Mouse (Mus musculus) kidney, adult 18-20 months (tissue): ENCODE measurements around the gene Cfap43.

Experiments used
- DNase-seq: peaks from one replicate; pipeline ENCODE4 v3.0.0; 2021

Gene Cfap43

DNA sequence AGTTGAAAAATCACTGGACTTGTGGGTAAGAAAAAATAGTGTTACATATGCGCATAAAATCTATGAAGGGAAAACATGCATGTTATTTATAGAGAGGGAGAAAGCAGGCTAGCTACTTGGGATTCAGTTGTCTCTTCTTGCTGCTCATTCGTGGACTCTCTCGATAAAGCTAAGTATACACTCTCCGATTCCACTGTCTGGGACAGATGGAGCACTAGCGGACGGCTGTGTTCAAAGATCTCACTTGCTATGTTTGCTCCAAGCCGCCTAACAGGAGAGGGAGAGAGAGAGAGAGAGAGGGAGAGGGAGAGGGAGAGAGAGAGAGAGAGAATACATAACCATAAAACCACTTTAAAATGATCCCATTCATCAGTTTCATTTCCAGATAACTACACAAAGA is 138.9 kb downstream of the Cfap43 start:
- no peak for DNase-seq

DNA sequence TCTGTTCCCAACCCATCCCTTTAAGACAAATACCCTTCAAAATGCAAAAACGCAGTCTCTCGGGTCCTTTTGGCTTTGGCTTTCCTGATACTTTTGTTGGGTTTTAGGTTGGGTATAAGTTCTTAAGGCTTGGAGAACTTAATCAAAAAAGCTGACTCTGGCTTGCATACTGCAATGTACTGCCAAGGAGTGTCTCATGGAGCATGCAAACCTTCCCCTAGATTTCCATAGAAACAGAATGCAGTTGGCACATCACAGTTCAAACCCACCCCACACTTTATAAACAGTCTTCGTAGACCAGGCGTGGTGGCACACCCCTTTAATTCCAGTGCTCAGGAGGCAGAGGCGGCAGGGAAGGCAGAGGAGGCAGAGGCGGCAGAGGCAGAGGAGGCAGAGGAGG is 141.2 kb downstream of the Cfap43 start:
- DNase-seq = no peak

DNA sequence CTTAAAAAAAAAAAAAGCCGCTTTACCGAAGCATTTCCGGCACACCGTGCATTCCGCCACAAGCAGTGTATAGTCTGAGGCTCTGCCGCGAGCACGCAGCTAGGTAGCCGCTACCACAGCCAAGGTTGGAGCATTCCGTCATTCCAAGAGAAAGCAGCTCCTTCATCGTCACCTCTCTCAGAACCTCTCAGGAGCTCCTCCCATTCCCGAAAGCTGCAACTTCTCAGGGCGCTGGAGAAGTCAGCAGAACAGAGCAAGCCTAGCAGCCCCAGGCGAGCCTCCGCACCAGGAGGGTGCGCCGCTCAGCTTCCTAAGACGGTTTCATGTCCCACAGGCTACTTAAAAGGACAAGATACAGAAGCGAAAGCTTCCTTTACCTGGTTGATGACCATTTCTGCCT is 163.5 kb downstream of the Cfap43 start:
- no peak for DNase-seq

DNA sequence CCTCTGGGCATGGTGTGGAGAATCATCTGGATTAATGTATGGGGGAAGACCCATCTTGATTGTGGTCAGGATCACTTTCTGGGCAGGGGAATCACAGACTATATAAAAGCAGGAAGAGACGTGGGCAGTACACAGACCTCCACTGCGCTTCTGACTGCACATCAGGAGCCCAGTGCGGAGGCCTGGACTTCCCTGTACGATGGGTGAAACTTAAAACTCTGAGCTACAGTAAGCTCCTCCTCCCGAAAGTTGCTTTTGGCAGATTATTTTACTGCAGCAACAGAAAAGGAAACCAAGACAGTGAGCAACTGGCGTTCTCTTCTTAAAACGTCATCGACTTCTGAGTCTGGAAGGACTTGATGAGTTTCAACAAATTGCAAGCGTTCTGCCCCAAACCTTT is 164.2 kb downstream of the Cfap43 start:
- no peak for DNase-seq

DNA sequence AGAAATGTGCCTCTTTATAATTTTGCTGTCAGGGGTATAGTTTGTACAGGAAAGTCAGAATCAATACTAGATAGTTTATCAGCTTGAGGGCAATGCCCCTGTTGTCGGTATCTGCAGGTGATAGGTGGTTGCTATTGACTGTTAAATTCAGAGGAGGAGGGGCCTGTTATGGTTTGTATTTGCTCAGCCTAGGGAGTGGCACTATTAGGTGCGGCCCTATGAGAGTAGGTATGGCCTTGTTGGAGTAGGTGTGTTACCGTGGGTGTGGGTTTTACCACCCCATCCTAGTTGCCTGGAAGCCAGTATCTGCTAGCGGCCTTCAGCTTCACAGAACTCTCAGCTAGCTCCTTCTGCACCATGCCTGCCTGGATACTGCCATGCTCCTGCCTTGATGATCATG is 165.2 kb downstream of the Cfap43 start:
- no peak for DNase-seq

DNA sequence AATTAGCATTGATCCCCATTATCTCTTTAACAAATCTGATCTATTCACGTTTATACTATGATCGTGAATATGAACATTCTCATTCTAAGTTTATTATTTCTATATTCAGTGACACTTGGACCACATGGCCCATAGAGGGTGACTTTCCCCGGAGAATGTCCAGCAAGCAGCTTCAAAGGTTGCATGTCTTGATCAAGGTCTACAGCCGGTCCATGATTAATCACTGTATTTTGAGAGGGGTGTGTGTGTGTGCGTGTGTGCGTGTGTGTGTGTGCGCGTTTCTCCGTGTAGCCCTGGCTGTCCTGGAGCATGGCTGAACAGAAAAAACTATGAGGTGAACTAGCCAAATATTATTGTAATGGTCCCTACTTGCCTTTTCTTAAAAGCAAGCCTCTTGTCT is 166.6 kb downstream of the Cfap43 start:
- DNase-seq = no peak

DNA sequence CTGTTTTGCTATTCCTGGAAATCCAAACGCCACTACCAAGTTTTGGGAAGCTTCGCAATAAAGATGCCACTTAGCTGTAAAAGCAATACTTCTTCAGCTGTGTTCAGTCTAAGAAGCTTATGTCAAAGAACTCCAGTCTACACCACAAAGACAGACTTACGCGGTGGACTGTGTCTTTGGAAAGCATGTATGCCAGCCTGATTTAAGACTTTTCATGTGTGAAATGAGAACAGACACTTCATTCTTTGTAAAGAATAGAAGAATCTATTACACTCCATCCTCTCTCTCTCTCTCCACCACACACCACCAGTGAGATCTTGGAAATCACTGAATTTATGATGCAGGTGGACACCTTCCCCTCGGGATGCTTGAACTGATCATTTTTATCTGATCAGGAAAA is 168.7 kb downstream of the Cfap43 start:
- no peak for DNase-seq

DNA sequence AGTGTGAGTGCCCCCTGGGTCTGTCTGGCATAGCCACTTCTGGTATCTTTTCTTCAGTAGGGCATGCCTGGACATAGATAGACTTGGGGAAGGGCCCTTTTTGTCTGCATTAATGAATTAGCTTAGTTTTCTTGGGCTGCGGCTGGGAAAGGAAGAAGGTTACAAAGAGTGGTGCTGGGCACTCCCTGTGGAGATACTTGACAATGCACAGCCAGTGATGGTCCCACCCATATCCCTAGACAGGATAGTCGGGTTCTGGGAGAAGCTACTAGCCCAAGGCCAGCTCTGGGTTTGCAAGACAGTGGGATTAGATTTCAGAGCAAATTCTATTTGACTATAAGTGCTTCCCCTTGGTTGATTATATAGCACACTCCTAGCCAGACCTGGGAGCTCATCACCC is 170.1 kb downstream of the Cfap43 start:
- DNase-seq = no peak

DNA sequence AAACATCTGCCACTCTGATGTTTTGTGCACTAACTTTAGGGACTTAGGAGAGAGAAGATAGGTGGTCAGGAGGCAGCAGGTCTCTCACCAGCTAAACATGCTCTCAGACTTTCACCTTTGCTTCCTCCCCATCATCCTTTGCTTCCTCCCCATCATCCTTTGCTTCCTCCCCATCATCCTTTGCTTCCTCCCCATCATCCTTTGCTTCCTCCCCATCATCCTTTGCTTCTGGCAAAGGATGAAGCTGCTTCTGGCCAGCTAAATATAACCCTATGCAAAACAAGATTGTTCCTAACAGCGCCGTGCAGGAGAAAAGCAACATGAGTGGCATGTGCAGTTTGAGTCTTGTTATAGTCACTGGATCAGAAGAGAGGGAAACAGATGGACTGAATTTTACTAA is 172.0 kb downstream of the Cfap43 start:
- no peak for DNase-seq

DNA sequence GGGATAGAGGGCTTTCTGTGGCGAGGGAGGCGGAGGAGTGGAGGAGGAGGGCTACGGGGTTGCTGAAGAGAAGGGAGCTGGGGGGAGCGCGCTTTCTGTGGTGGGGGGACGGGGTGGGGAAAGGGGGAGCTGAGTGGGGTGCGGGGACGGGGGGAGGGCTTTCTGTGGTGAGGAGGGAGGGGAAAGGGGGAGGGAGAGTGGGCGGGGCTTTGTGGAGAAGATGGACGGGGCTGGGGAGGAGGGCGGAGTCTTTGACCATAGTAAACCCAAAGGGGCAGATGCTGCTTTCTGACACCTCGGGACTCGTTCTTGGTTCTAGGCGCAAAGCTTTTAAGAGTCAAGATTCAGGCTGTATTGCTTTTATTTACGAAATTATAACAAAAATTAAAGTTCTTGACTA is 187.2 kb downstream of the Cfap43 start:
- DNase-seq = no peak

DNA sequence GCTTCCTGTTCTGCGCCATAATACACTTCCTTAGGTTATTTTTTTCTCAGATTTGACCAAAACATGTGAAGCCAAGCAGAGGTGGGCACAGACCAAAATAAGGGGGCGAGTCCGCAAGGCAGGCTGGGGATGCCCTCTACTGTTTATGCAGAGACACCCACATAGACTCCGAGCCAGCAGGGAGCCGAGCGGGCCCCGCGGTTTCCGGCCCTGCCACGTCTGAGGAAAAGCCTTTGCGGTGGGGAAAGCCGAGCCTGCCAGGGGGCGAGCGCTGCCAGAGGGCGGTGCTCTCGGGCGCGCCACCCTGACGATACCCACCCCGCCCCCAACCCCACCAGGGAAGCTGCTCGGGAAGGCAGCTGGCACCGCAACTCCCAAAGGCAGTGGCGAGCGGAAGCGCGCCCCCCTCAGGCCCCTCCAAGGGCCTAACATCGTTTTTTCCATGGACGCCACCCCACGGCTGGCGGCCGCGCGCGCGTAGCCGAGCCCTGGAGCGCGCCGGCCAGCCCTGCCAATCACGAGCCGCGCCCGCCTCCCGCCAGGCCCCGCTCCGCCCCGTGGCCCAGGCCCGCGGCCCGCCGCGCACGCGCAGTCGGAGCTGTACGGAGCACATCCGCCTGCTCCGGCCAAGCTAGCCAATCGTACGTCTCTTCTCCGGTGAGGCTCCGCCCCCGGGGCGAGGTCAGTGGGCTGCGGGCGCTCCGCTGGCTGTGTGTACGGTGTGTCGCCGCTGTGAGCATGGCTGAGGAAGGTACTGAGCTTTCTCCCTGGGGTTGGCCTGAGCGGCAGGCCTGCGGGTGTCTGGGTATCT is 187.8 kb downstream of the Cfap43 start, which contains the start of gene Sfr1:
Sfr1 (plus strand) TSS at position 612 of the 811 bp plus-strand sequence.
- peak; percentile 98 for DNase-seq

DNA sequence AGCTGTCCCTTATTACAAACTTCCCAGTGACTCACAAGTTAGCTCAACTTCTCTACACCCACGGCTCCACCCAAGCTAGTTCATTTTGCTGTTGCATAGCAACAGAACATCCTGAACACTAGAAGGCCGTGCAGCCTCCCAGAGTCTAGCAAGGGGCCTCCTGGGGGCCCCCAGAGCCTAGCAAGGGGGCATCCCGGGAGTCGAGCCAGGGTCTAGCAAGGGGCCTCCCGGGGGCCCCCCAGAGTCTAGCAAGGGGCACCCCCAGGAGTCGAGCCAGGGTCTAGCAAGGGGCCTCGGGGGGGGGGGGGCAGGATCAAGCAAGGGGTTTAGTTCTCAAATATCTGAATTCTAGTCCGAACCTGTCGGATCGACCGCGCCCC is 188.4 kb downstream of the Cfap43 start:
- DNase-seq = no peak

DNA sequence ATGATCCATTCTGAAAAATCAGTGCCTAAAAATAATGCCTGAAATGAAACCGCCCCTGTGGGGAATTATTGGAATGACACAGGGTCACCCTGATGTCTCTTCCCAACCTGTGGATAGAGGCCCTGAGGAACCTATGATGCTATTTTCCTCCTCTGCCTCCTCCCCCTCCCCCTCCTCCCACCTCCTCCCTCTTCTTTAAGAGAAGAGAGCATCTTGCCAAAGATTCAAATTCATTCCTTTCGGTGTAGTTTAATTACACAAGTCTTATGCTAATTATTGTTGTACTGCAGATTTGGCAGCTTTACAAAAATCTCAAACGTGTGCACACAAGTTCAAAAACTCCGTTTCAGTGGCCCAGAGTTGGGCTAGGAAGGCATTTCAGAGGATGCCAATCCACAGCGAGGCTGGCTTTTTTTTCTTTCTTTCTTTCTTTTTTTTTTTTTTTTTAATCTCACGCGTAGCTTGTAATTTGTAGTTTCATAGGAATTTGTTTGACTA is 193.4 kb downstream of the Cfap43 start:
- DNase-seq = no peak

DNA sequence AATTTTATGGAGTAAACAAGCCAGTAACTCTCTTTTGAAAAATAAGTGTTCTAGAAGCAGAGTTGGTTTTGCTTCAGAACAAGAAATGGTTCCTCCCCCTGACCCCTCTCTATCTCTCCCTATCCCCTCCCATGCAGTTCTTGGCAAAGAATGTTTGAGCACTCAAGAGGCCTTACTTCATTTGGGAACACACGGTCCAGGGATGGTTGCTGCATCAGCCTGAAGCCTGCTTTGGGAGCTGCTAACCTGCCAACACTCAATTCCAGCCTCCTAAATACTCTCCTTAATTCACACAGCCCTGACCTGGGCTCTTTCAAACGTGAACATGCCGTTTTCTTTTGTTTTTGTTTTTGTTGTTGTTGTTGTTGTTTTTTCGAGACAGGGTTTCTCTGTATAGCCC is 194.2 kb downstream of the Cfap43 start:
- DNase-seq = no peak

DNA sequence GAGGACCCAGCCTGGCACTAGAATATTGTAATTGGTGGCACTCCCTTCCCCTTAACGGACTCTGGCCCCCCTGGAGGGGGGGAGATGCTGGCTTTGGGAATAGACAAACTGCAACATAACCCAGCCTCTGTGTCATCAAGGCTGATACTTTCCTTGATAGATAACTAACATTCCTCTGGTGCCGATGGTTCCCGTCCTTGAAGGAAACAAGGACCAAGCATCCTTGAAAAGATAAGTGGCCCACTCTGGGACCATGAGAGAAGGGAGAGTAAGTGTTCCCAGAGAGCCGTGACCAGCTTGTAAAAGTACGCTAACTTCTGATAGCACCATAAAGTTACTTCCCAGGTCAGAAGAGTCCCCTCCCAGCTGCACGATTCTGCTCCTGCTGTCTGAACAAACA is 196.6 kb downstream of the Cfap43 start:
- DNase-seq = no peak

DNA sequence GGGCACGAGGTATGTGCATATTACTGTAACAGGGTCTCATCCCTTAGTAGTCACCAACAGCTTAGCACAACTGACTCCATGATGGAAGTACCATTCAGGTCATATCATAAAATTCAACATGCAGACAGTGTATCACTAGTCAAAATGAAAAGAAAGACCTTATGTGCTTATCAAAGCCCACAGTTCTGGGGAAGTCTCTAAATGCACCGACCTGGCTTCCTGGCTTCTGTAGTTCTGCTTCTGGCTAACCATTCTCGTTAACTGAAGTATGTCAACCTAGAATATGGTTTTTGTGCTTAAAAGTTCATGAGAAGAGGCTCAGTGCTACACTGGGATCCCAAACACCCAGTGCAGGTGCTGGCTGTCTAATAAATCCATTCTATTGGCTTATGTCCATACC is 199.9 kb downstream of the Cfap43 start:
- DNase-seq = no peak

DNA sequence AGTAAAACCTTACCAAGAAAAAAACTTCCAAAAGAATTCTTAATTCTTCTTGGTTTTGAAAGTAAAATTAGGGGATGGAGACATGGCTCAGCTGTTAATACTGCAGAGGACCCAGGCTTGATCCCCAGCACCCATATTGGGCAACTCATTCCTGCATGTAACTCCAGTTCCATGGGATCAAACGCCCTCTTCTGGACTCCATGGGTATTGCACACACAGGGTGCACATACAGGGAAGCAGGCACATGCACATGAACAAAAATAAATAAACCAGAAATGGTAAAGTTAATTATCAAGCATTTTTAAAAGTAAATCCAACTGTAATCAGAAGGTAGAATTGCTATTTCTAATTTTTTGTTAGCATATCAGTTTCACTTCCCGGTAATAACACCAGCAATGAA is 202.9 kb downstream of the Cfap43 start:
- DNase-seq = no peak

DNA sequence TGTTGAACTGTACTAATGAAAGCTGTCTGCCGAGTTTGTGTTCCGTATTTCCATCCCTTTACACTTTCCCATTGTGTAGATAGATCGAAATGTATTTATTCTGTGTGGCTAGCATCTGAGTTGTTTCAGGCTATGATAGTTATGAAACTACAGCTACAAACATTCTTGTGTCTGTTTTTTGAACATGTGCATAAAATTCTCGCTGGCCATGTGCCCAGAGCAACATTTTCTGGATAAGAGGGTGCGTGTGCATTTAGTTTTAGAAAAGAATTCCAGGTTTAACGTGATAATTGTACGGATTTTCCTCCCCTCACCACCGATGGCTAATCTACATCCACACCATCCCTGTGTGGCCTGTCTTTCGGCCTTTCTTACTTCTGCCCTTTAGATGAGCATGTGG is 205.6 kb downstream of the Cfap43 start:
- DNase-seq = no peak

DNA sequence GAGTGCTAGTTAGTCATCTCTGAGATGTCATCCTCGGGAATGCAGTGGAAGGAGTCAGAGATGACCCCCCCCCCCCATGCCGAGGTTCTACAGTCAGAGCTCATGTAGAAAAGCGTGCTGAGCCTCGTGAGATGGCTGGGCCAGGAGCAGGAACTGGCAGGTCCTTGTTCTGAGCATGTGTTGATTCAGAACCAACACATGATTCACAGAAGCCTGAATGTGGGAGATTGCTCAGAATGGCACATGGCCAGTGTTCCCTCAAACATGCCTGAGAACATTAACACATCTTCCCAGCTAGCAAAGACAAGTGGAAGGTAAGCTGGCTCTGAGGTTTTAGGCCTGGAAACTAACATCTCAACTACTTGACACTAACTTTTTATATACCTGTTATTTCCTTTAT is 208.7 kb downstream of the Cfap43 start:
- DNase-seq = no peak

DNA sequence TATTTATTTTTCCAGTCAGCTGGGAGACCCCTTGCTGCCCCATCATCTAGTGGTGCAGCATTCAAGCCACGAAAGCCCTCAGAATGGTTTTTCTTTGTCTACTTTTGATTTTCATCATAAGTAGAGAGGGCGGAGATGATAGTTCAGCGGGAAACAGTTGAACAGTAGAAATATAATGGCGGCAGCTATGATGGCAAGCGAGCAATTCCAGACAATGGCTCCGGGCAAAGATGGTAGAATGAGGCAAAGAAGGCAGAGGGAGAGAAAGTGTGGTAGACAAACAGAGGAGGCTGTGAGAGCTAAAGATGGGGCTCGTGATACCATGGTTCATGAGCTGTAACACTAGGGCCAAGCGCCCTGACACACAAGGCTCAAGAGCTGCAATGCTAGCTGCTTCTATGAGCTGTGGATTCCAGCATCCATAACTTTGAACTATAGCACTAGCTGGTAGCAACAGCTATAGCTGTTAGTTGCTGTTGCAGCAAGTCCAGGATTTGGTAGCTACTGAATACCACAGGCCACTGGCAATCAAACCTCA is 213.2 kb downstream of the Cfap43 start:
- no peak for DNase-seq

DNA sequence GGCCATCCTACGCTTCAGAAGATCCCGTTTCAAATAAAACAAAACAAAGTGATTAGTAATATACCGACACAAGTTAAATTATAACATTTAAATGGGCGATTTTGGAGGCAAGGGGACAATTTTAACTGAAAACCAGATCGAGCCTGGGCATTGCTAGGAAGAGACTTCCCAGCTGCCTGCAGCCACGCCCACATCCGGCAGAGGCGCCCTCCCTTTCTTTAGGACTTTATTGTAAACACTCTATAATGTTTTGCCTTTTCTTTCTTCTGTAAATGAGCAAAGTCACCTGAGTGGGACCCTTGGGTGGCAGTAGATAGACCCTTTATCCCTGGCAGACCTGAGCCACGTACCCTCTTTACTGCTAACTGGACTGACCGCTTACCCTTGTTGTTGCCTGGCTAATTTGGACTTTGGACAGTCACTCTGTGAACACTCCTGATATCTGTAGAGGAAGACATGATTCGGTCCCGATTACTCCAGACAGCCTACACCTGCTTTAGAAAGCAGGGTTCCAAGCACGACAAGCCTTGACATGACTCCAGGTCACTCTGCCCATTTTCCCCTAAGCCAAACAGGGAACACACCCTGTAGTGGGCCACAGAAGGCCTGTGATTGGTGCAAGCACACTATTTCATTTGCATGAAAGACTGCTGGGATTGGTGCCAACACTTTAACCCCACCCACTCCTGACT is 213.9 kb downstream of the Cfap43 start:
- DNase-seq = no peak

DNA sequence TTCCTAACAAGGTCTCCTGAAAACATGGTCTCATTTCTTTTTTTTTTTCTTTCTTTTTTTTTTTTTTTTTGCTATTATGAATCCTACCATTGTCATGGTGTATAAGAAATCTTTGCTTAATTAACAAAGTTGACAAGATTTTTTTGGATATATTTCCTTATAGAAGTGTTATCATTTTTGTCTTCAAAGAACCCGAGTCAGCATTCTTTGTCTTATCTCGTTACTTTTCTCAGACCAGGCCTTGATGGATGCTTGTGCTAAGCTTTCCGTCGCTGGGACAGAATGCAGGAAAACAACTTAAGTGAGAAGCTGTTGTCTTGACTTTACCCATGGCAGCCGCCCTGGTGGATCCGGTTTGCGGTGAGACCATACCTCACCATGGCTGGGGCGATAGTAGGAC is 218.6 kb downstream of the Cfap43 start:
- no peak for DNase-seq

DNA sequence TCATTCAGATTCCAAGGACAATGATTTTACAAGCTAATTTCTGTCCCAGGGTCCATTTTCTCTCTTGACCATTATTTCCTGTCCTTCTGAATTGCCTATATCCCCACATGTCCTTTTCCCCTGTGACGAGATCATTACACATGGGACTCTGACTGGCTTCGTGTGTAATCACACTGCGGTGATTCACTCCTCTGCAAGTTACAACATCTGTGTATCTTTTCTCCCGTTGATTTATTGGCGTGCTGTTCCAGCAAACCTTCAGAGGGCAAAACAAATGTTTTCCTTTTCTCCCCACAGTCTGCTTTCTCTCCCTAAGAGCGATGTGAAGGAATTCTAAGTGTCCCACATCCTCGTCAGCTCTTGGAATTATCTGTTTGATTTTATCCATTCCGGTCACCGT is 219.3 kb downstream of the Cfap43 start:
- DNase-seq = no peak

DNA sequence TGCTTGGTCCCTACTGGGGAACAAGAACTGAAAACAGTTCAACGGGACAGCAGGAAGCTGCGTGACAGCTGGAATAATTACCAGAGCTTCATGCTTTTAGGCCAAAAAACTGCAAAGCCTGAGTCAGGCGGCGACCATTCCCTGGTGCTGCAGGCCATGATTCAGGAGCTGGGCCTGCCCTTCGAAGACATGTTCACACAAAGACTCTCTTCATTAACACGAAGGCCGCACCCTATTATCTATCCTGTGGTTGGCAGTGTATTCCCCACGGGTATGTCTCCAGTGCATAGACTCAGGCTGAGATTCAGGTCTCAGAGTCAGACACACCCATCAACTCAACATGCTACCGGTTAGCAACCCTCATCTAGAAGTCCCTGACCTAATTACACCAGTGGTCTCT is 220.8 kb downstream of the Cfap43 start:
- DNase-seq = no peak
